ENCODE assay signal across 30 mouse cellular contexts in the genomic region with DNA sequence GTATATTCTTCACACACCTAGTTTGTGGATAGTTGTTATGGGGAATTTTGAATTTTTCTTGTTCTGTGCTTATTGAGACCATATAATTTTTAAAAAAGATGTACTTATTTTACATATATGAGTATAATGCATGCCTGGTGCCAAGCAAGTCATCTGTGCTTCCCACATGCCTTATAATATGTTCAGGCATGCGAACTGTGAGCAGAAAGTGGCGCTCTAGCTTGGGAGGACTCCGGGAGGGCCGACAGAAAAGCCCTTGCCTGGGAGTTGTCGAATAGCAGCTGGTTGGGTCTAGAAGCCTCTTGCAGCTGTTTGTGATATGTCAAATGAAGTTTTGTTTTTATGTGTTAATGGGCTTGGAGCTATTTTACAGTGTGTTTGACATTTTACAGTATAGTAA.
DNase-seq lines count a peak whose midpoint lies in the region; ATAC-seq and TF ChIP-seq lines count a peak whose summit lies in the region.
"Had no signal": no experiment of that assay in that cellular context is flagged by ENCODE, and none has a peak within 500 bp of the region (broad histone marks: within the 10 kb centered on the region; RNA-seq: fewer than 3 reads in every experiment).

No protein-coding gene starts in this region.

- no peak overlapping the region for H3K4me3 ChIP-seq in forebrain, postnatal 0 days (ENCODE audit: low read depth, low read length)
- H3K4me3 ChIP-seq in forebrain, embryonic 13.5 days: no peak overlapping the region
- H3K4me3 ChIP-seq in lung, embryonic 14.5 days (ENCODE audit: low read depth, low read length): no peak overlapping the region
- no peak overlapping the region for H3K4me3 ChIP-seq in lung, postnatal 0 days (ENCODE audit: low read depth, low read length)
- H3K4me3 ChIP-seq in embryonic facial prominence, embryonic 15.5 days (replicated peaks): no peak overlapping the region
- H3K4me3 ChIP-seq in limb, embryonic 13.5 days: no peak overlapping the region
- H3K4me3 ChIP-seq: heart, embryonic 10.5 days; heart, embryonic 15.5 days; hindbrain, embryonic 13.5 days; layer of hippocampus, adult 2 months; left cerebral cortex, adult 2 months; liver, embryonic 15.5 days; lung, embryonic 15.5 days had no signal

- no peak overlapping the region for H3K4me2 ChIP-seq in forebrain, postnatal 0 days (ENCODE audit: low read depth)
- H3K4me2 ChIP-seq in forebrain, embryonic 13.5 days: no peak overlapping the region
- no peak overlapping the region for H3K4me2 ChIP-seq in lung, embryonic 14.5 days
- H3K4me2 ChIP-seq in lung, postnatal 0 days (replicated peaks; ENCODE audit: low read depth, low read length): no peak overlapping the region
- H3K4me2 ChIP-seq in embryonic facial prominence, embryonic 15.5 days (replicated peaks): no peak overlapping the region
- no peak overlapping the region for H3K4me2 ChIP-seq in limb, embryonic 13.5 days (replicated peaks)
- H3K4me2 ChIP-seq: heart, embryonic 15.5 days; hindbrain, embryonic 13.5 days; liver, embryonic 15.5 days; lung, embryonic 15.5 days; midbrain, embryonic 11.5 days had no signal

- WGBS in forebrain, postnatal 0 days: 47% methylated on average over 5 of the region's 5 CpGs
- WGBS in forebrain, embryonic 13.5 days: 62% methylated on average over 5 of the region's 5 CpGs
- 49% methylated on average over 5 of the region's 5 CpGs for WGBS in lung, embryonic 14.5 days
- WGBS in lung, postnatal 0 days: 60% methylated on average over 5 of the region's 5 CpGs
- 23% methylated on average over 5 of the region's 5 CpGs for WGBS in embryonic facial prominence, embryonic 15.5 days
- WGBS in limb, embryonic 13.5 days: 20% methylated on average over 5 of the region's 5 CpGs

- peak; percentile 66 for DNase-seq in forebrain, postnatal 0 days
- peak; percentile 40 for DNase-seq in lung, embryonic 14.5 days
- no peak for DNase-seq in lung, postnatal 0 days (ENCODE audit: low spot score)
- DNase-seq in B cell, adult 2 months: no peak
- DNase-seq: adrenal gland, adult 8-10 months; cerebellum, adult 8-10 months; cerebellum, postnatal 25 days; gastrocnemius, postnatal 14 days; heart, postnatal 36 days; kidney, adult 8-10 months; kidney, postnatal 25 days; lung, postnatal 36 days; right cerebral cortex, postnatal 25 days; spleen, adult 18-20 months; thymus, postnatal 14 days had no signal

- H3K9me3 ChIP-seq in forebrain, postnatal 0 days (ENCODE audit: low read length): no peaks in the 10 kb centered on the region
- H3K9me3 ChIP-seq in forebrain, embryonic 13.5 days (replicated peaks): no peaks in the 10 kb centered on the region
- H3K9me3 ChIP-seq in lung, embryonic 14.5 days (ENCODE audit: low read depth, low read length): no peaks in the 10 kb centered on the region
- H3K9me3 ChIP-seq in lung, postnatal 0 days (ENCODE audit: low read length): no peaks in the 10 kb centered on the region
- no peaks in the 10 kb centered on the region for H3K9me3 ChIP-seq in embryonic facial prominence, embryonic 15.5 days (replicated peaks)
- H3K9me3 ChIP-seq in limb, embryonic 13.5 days: no peaks in the 10 kb centered on the region
- H3K9me3 ChIP-seq: heart, embryonic 10.5 days; heart, embryonic 15.5 days; hindbrain, embryonic 13.5 days; liver, embryonic 15.5 days; lung, embryonic 15.5 days had no signal

- H3K27ac ChIP-seq in forebrain, postnatal 0 days (ENCODE audit: low read depth, low read length): no peak overlapping the region
- H3K27ac ChIP-seq in forebrain, embryonic 13.5 days: no peak overlapping the region
- no peak overlapping the region for H3K27ac ChIP-seq in lung, embryonic 14.5 days (ENCODE audit: low read depth)
- no peak overlapping the region for H3K27ac ChIP-seq in lung, postnatal 0 days (ENCODE audit: low read length)
- no peak overlapping the region for H3K27ac ChIP-seq in embryonic facial prominence, embryonic 15.5 days (replicated peaks)
- no peak overlapping the region for H3K27ac ChIP-seq in limb, embryonic 13.5 days
- H3K27ac ChIP-seq: heart, embryonic 10.5 days; heart, embryonic 15.5 days; hindbrain, embryonic 13.5 days; layer of hippocampus, adult 2 months; liver, embryonic 15.5 days; lung, embryonic 15.5 days had no signal

- no peaks in the 10 kb centered on the region for H3K4me1 ChIP-seq in forebrain, postnatal 0 days (ENCODE audit: insufficient read depth)
- no peaks in the 10 kb centered on the region for H3K4me1 ChIP-seq in forebrain, embryonic 13.5 days
- no peaks in the 10 kb centered on the region; the same call in 1 of the 2 replicates for H3K4me1 ChIP-seq in lung, embryonic 14.5 days (ENCODE audit: insufficient read depth)
- H3K4me1 ChIP-seq in lung, postnatal 0 days (ENCODE audit: insufficient read depth, low read depth, low read length): no peaks in the 10 kb centered on the region
- no peaks in the 10 kb centered on the region for H3K4me1 ChIP-seq in embryonic facial prominence, embryonic 15.5 days
- peaks cover 9% of the 10 kb centered on the region for H3K4me1 ChIP-seq in limb, embryonic 13.5 days
- H3K4me1 ChIP-seq: heart, embryonic 10.5 days; heart, embryonic 15.5 days; liver, embryonic 15.5 days; lung, embryonic 15.5 days had no signal

- no peak overlapping the region for H3K9ac ChIP-seq in forebrain, postnatal 0 days
- no peak overlapping the region for H3K9ac ChIP-seq in forebrain, embryonic 13.5 days
- no peak overlapping the region for H3K9ac ChIP-seq in lung, embryonic 14.5 days
- no peak overlapping the region for H3K9ac ChIP-seq in lung, postnatal 0 days (replicated peaks; ENCODE audit: low read depth)
- no peak overlapping the region for H3K9ac ChIP-seq in embryonic facial prominence, embryonic 15.5 days
- H3K9ac ChIP-seq in limb, embryonic 13.5 days: no peak overlapping the region
- H3K9ac ChIP-seq: heart, embryonic 15.5 days; hindbrain, embryonic 13.5 days; liver, embryonic 15.5 days; lung, embryonic 15.5 days had no signal

- no peaks in the 10 kb centered on the region for H3K27me3 ChIP-seq in forebrain, postnatal 0 days (ENCODE audit: insufficient read depth, low read length)
- no peaks in the 10 kb centered on the region for H3K27me3 ChIP-seq in forebrain, embryonic 13.5 days
- no peaks in the 10 kb centered on the region for H3K27me3 ChIP-seq in lung, embryonic 14.5 days (ENCODE audit: insufficient read depth, low read length)
- no peaks in the 10 kb centered on the region for H3K27me3 ChIP-seq in lung, postnatal 0 days (replicated peaks; ENCODE audit: insufficient read depth, low read length)
- no peaks in the 10 kb centered on the region for H3K27me3 ChIP-seq in embryonic facial prominence, embryonic 15.5 days
- H3K27me3 ChIP-seq in limb, embryonic 13.5 days: no peaks in the 10 kb centered on the region
- H3K27me3 ChIP-seq: CH12.LX; heart, embryonic 15.5 days; hindbrain, embryonic 13.5 days; liver, embryonic 15.5 days; lung, embryonic 15.5 days had no signal

- peak; percentile 68 for ATAC-seq in forebrain, postnatal 0 days
- no peak for ATAC-seq in forebrain, embryonic 13.5 days
- no peak for ATAC-seq in lung, embryonic 14.5 days (ENCODE audit: insufficient read depth)
- ATAC-seq in lung, postnatal 0 days: no peak
- ATAC-seq in embryonic facial prominence, embryonic 15.5 days (ENCODE audit: insufficient number of reproducible peaks, low FRiP score, low TSS enrichment, low read depth): peak; percentile 34; the same call in 1 of the 2 replicates
- ATAC-seq in limb, embryonic 13.5 days (ENCODE audit: low FRiP score, low read depth): 0 out of 2 replicates have a peak, but pooled peaks have one; percentile 44
- ATAC-seq: activated CD4-positive, CD25-positive, alpha-beta regulatory T cell, adult 4 months; intestine, embryonic 16.5 days; midbrain, embryonic 16.5 days had no signal

- no peaks in the 10 kb centered on the region for H3K36me3 ChIP-seq in forebrain, postnatal 0 days (ENCODE audit: insufficient read depth)
- no peaks in the 10 kb centered on the region for H3K36me3 ChIP-seq in forebrain, embryonic 13.5 days (ENCODE audit: poor library complexity, severe bottlenecking)
- no peaks in the 10 kb centered on the region for H3K36me3 ChIP-seq in lung, embryonic 14.5 days (ENCODE audit: insufficient read depth)
- H3K36me3 ChIP-seq in lung, postnatal 0 days (ENCODE audit: insufficient read depth, low read length): no peaks in the 10 kb centered on the region
- H3K36me3 ChIP-seq in embryonic facial prominence, embryonic 15.5 days: no peaks in the 10 kb centered on the region
- H3K36me3 ChIP-seq in limb, embryonic 13.5 days: no peaks in the 10 kb centered on the region
- H3K36me3 ChIP-seq: heart, embryonic 10.5 days; heart, embryonic 15.5 days; hindbrain, embryonic 13.5 days; liver, embryonic 15.5 days; lung, embryonic 15.5 days had no signal

- TF ChIP-seq EP300 in lung, postnatal 0 days (IDR thresholded peaks at IDR 0.05): no peak

- 0 out of 2 replicates have a peak, but pooled peaks have one; percentile 13 for TF ChIP-seq CTCF in forebrain, postnatal 0 days (IDR thresholded peaks at IDR 0.05; ENCODE audit: low read depth)
- no peak for TF ChIP-seq CTCF in lung, embryonic 14.5 days (IDR thresholded peaks at IDR 0.05; ENCODE audit: low read depth)
- no peak for TF ChIP-seq CTCF in lung, postnatal 0 days (IDR thresholded peaks at IDR 0.05)

Comparison
In these comparisons a context has a peak if more than half of its experiments do, and no peak if none do; other contexts are left out.
1. ATAC-seq: peak in forebrain, postnatal 0 days (single experiment), embryonic facial prominence, embryonic 15.5 days (single experiment) and limb, embryonic 13.5 days (single experiment); none in forebrain, embryonic 13.5 days (single experiment), lung, embryonic 14.5 days (single experiment) and lung, postnatal 0 days (single experiment).
2. DNase-seq: peak in forebrain, postnatal 0 days (single experiment) and lung, embryonic 14.5 days (single experiment); none in lung, postnatal 0 days (single experiment) and B cell, adult 2 months (0 of 2).